Mouse (Mus musculus) megakaryocyte, adult 5-6 weeks (primary cell): Measurements from ENCODE around the gene G2e3. TPM values are rescaled to one million over a fixed set of nuclear protein-coding genes. Genes with fewer than 3 reads are reported as not detected.

ENCODE experiments used
- ATAC-seq: 2 replicates; pipeline ENCODE4 v1.8.0; 2016; ENCODE audit warnings: mild to moderate bottlenecking, inconsistent platforms; ENCODE audit not compliant: poor library complexity, severe bottlenecking
- total RNA-seq, 2 experiments: library from RNA; stranded (forward) in 1 of 2; stranded (reverse) in 1 of 2; fragments of 153-499, 151-499 nt in 1 of 2; fragments of 221-1000, 200-1000 nt in 1 of 2; gene quantifications; 2 replicates each; pipeline versions ENCODE4 v1.2.3 to v1.2.4; 2015 to 2017

G2e3 gene
- total RNA-seq (2015) (27.4 and 30.5 TPM in 2 replicates), total RNA-seq (2017) (25.1 and 41.2 TPM in 2 replicates)

DNA sequence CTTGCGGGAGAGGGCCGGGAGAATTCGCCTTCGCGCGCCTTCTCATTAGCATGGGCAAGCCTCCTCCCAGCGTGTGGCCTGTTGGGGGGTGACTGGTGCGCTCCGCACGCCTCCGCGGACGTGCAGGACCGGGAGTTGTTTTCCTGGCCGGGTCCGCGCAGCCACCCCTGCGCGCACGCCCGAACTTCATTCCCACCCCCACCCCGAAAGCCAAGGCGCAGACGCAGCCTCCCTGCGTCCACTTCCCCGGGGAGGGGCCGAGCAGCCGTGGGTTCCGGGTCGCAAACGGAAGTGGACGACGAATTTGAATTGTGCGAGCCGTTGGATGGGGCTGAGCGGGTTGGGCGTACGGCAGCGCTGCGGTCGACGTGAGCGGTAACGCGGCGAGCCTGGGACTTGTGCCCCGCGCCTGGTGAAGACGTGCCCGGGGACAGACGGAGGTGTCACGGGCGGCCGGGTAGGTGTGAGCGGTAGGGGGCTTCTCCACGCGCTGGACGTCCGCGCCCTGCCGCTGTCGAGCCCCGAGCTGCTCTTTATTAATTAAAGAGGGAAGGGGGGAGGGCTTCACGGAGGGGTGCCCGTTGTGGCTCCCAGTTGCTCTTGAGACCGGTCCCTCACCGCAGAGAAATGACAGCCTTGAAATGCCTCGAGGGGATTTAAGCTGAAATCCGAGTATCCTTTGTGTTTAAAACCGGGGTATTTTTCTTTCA, at the start of gene G2e3:
G2e3 (plus strand) TSS at position 74 of the 710 bp plus-strand sequence.
- peak; percentile 99 for ATAC-seq

- ATAC-seq: no peak
Measured at GRCm38 (mm10) chr12:51323604-51324003, 24.3 kb upstream of the G2e3 start.

- ATAC-seq: no peak
Measured at GRCm38 (mm10) chr12:51326819-51327218, 21.0 kb upstream of the G2e3 start.

GRCm38 (mm10) chr12:51337014-51337413, 10.8 kb upstream of the G2e3 start:
- ATAC-seq: no peak

DNA sequence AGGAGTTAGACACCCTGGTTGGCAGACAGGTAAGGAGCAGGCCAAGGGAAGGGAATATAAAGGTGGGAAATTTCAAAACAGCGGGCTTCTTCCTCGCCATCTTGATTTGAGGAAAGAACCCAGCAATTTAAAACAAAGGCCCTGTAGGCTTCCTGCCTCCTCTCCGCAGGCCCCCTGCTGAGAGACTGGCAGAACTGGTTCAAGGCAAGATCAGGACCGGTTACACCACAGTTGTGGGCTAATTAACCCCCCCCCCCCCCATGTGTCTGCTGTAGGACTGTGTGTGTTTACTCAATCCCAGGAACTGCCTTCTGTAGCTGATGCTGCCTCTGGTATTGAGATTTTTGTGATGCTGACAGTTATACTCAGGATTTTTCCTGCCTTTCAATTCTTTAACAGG, 1.7 kb upstream of the G2e3 start:
- ATAC-seq: no peak

GRCm38 (mm10) chr12:51348698-51348998, 787 bp downstream of the G2e3 start:
- ATAC-seq: no peak

DNA sequence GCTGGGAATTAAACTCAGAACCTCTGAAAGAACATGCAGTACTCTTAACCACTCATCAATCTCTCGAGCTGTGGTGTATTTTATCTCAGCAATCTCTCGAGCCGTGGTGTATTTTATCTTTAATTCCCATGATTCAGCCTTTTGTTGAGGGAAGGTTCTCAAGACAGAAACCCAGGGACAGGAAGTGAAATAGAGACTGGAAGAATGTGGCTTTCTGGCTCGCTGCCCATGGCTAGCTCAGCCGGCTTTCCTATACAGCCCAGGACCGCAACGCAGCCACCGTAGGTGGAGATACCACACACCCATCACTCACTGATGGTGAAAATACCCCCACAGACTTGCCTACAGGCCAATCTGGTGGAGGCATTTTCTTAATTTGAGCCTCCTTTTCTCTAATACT, 7.4 kb downstream of the G2e3 start:
- no peak for ATAC-seq

- no peak for ATAC-seq
Measured at GRCm38 (mm10) chr12:51361294-51361693, 13.4 kb downstream of the G2e3 start.

DNA sequence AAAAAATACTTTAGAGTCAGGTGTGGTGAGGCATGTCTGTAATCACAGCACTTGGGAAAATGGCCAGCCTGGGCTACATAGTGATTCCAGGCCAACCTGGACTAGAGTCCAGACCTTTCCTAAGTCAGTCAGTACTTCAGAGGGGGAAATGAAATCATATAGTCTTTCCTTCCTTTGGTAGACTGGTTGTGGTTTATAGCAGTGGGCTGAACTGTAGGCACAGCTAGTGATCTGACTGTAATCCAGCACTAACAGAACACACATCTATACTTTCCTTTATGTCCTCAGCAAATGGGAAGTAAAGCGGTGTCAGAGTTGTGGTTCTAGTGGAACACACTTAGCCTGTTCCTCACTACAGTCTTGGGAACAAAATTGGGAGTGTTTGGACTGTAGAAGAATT, 15.0 kb downstream of the G2e3 start:
- no peak for ATAC-seq

GRCm38 (mm10) chr12:51368504-51368903, 20.6 kb downstream of the G2e3 start:
- no peak for ATAC-seq

GRCm38 (mm10) chr12:51377003-51377887, 29.4 kb downstream of the G2e3 start, which contains the start of gene Scfd1:
Scfd1 (plus strand) TSS chr12:51377510.
- ATAC-seq: peak; percentile 100

DNA sequence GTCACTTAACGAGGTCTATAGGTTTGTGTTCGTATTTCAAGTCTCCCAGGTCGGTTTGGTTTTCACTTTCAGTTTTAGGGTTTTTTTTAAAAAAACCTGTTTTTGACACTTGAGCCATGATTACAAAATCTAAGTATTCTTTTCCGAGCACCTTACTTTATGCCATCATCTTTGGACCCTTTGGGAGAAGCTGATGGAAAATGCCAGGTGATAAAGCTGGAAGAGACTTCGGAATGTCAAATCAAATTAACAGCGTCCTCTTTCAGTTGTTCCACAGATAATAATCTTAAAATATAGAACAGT, 30.0 kb downstream of the G2e3 start:
- ATAC-seq: no peak

DNA sequence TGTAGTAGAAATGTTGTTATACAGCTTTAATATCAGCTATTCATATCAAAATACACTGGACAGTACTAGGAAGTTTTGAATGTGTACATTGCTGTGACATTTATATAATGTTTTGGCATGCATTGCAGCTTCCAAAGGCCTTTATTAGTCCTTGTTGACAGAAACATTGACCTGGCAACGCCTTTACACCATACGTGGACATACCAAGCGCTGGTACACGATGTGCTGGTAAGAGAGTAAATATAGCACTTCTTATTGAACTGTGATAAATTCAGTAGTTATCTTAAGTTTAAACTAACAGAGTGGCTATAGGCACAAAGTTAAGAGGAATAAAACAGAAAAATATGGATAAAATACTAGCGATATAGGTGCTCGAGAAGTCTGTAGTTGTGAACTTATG, 52.0 kb downstream of the G2e3 start:
- no peak for ATAC-seq

DNA sequence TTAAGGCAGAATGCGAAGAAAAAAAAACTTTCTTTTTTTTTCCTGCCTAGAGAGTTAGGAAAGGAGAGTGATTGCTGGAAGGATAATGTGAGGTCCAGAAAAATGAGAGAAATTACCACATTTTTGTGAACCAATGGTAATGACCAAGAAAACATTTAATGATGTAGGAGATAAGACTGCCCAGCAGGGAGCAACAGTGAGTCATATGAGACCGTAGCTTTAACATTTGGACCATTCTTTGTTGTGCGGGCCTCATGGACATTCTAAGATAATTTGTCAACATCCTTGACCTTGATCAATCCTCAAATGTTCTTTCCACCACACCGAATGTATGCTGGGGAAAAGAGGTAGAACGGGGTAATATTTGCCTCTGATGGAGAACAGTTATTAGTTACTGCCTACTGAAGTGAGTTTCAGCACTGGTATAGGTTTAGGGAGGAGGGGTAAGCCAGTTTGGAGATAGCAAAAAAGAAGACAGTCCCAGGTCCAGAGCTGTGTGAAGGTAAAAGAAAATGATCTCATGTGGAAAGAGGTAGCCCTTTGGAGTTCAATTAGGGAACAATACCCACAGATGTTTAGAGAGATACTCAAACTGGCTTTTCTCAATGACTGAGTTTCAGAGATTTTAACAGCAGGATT, 54.3 kb downstream of the G2e3 start:
- ATAC-seq: 0 out of 2 replicates have a peak, but pooled peaks have one; percentile 30

DNA sequence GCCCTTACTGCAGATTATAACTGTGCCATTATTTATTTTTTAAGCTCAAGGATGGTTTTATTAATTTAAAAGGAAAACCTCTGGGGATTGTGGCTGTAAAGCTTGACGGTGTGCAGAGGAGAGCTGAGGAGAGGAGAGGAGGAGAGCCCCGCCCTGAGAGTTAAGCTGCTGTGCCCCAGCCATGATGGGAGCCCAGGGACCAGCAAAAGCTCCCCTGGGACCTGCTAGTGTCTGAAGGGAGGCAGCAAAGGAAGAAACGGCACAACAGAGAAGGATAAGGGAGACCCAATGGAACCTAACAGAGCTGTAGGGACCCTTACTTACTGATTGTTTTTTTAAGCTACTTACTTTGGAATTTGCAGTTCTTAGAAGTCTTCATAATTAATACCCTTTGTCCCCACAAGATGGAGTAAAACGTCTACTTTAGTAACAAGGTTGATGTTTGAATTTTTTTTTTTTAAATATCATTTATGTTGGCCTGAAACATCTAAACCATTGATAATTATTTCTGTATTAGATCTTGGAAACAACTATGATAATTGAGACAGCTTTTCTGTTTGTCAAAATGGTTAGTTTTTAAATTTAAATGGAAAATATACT, 56.2 kb downstream of the G2e3 start:
- ATAC-seq: no peak

DNA sequence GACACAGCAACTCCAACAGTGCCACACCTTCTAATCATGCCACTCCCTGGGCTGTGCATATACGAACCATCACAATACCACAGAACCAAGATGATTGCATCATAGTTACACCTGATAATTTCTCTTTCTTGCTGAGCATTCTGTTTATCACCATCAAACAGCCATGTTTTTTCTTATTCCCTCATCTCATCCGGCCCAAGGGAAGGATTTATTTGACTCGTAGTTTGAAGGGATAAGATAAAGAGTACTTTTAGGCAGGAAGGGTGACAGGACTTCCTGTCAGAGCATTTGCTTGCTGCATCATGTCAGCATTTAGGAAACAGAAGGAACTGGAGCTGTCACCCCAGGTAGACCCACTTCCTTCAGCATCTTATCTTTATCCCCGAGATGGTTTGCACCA, 63.5 kb downstream of the G2e3 start:
- no peak for ATAC-seq

Other genes starting within 250 kb of the G2e3 start
- gene Scfd1, start 29.4 kb downstream of the G2e3 start, total RNA-seq (2015): 51.8 and 59.5 TPM in 2 replicates
- 71.4 and 76.1 TPM in 2 replicates for gene Scfd1, start 29.4 kb downstream of the G2e3 start, total RNA-seq (2017)
- gene Coch, start 245.3 kb downstream of the G2e3 start, total RNA-seq (2015): not detected in 2 replicates
- not detected in 2 replicates for gene Coch, start 245.3 kb downstream of the G2e3 start, total RNA-seq (2017)